Mouse (Mus musculus) spleen, postnatal 36 days (tissue): ENCODE results near the gene Gm4788.
"Not testable (repeated sequence)": the region's sequence is repeated elsewhere in the genome, so short reads cannot be mapped to it uniquely, and the experiment has no call there.

ENCODE experiments used
- DNase-seq, 2 experiments: peaks; one replicate each; pipeline ENCODE4 v3.0.0; 2022; ENCODE audit warnings: low spot score in 2 of 2, mixed read lengths in 1 of 2

Gm4788 gene

DNA sequence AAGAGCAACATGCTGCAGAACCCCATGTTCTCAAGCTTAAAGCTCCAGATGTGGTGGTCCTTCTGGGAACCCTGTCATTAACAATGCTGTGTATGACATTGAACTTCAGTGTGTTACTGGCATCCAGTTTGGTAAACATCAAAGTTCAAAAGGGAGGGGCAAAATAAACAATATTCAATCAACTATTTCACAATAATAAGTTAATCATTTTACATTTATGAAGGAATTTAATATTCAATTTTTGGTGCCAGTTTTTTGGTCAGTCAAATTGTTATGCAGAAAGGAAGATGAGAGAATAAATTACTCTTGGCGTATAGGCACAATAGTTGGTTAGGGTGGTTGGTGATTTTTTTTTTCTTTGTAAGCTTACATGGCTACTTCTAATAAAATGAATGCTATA lies at the start of gene Gm4788:
Gene Gm4788, minus strand, starts transcription at position 101 of the 400 bp plus-strand sequence.
- DNase-seq, result no peak

- no peak for DNase-seq
These were observed 27.6 kb upstream of the Gm4788 start for GRCm38 (mm10) chr1:139808594-139808993.

DNA sequence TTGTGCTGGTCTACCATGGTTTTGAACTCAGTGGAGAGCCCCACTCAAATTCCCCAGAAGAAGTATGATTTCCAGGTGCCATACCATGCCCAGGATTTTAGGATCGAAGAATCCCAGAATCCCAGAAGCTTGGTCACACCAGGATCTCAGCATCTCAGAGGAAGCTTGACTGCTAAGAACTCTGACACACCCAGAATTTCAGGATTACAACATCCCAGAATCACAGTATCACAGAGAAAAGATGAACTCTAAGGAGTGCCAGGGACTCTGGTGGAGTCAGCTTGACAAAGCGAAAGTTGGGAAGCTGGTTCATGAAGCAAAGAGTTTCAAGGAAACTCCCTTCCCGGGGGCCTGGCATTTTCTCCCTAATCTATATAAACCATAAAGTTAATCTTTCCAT lies 11.1 kb downstream of the Gm4788 start:
- not testable (repeated sequence) for DNase-seq

- DNase-seq, result not testable (repeated sequence)
These were observed 64.4 kb downstream of the Gm4788 start for GRCm38 (mm10) chr1:139716681-139717080.

- not testable (repeated sequence) for DNase-seq
These were observed 64.8 kb downstream of the Gm4788 start for GRCm38 (mm10) chr1:139716249-139716648.

DNA sequence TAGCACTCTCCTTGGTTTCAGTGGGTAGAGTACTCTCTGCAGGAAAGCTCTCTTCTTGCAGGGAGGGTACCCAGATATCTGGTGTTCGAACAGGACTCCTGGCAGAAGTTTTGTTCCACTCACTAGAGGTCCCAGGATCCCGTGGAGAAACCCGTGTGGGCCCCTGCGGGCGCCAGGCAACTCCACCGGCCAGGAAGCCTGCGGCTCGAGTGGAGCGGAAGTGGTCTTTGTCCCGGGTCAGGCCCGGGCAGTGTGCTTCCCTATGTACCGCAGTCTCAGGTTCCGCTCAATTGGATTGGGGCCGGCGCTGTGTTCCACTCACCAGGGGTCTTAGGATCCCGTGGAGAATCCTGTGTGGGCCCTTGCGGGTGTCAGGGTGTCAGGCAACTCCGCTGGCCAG lies 131.1 kb downstream of the Gm4788 start:
- DNase-seq, result not testable (repeated sequence)
